Mouse (Mus musculus) erythroid progenitor cell, adult 5-6 weeks (primary cell): ENCODE measurements around the gene Mgat5b. TPM values are rescaled to one million over a fixed set of nuclear protein-coding genes. Genes with fewer than 3 reads are reported as not detected.

ENCODE experiments used
- ATAC-seq: replicated peaks from 2 replicates; pipeline ENCODE4 v1.8.0; 2016; ENCODE audit warnings: moderate number of reproducible peaks, mild to moderate bottlenecking, moderate TSS enrichment, inconsistent platforms; ENCODE audit not compliant: poor library complexity, low FRiP score, severe bottlenecking
- total RNA-seq, 2 experiments: library from RNA; stranded (forward) in 1 of 2; stranded (reverse) in 1 of 2; fragments of 150-400 nt in 1 of 2; fragments of 186-747, 209-891 nt in 1 of 2; gene quantifications; 2 replicates each; pipeline versions ENCODE4 v1.2.3 to v1.2.4; 2015 to 2017; ENCODE audit warnings: low replicate concordance in 2 of 2

Gene Mgat5b
- total RNA-seq, 2 experiments from 2014 or later = not detected

GRCm38 (mm10) chr11:116914267-116914885 is 4.3 kb upstream of the Mgat5b start:
- no peak for ATAC-seq

- no peak for ATAC-seq
Measured at GRCm38 (mm10) chr11:116915241-116915640, 3.4 kb upstream of the Mgat5b start.

- no peak for ATAC-seq
Measured at GRCm38 (mm10) chr11:116917361-116917760, 1.3 kb upstream of the Mgat5b start.

GRCm38 (mm10) chr11:116919186-116920020 is 740 bp downstream of the Mgat5b start:
- ATAC-seq = no peak

DNA sequence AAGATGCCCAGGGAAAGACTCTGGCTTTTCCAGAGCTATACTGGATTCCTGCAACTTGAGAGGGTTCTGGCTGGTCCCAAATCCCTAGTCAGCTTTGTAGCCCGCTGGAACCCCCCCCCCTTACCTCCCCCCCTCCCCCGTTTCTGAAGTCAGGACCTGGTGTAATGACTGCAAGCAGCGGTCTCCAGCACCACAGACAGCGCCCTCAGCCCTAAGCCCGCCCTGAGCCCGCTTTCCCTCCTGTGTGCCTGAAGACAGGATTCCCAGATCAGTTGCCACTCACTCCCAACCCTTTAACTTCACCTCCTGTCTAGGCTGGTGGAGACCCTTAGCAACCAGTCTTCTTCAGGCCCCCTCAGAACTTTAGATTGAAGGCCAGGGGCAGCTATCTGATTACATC is 2.1 kb downstream of the Mgat5b start:
- no peak for ATAC-seq

DNA sequence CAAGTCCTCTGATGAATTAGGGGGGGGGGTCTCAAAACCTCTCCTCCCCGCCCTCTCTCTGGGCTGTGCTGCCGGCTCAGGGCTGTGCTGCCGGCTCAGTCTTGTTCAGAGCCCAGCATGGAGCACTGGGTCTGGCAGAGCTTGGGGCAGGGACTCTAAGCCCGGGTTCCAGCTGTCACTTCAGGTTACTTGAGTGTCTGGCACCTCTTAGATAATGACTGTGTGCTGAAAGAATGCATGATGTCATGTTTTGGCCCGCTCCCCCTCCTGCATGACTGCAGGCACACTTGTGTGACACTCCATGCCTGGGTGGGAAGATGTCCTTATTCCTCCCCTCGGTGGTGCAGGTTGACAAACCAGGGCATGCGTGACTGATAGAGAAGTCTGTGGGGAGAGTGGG is 3.4 kb downstream of the Mgat5b start:
- no peak for ATAC-seq

GRCm38 (mm10) chr11:116928031-116928430 is 9.4 kb downstream of the Mgat5b start:
- no peak for ATAC-seq

GRCm38 (mm10) chr11:116934862-116935261 is 16.2 kb downstream of the Mgat5b start:
- no peak for ATAC-seq

- no peak for ATAC-seq
Measured at GRCm38 (mm10) chr11:116935354-116935753, 16.7 kb downstream of the Mgat5b start.

DNA sequence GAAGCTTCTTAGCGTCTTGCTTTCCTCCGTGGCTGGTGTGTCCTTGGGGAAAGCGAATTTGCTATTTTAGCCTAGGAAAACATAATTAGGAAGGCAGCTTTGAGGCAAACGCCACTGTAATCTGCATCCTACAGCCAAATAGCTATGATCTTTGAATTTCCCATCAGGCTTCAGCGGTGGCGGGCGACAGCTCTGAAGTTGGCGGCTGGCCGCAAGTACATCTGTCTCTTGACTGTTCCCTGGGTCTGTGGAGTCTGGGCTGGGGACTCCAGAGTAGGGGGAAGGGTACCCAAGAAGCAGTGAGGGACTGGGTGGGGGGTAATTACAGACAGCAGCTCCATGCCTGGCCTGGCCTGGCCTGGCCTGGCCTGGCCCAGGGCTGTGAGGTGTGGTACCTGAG is 17.3 kb downstream of the Mgat5b start:
- ATAC-seq = no peak

GRCm38 (mm10) chr11:116937141-116937540 is 18.5 kb downstream of the Mgat5b start:
- no peak for ATAC-seq

DNA sequence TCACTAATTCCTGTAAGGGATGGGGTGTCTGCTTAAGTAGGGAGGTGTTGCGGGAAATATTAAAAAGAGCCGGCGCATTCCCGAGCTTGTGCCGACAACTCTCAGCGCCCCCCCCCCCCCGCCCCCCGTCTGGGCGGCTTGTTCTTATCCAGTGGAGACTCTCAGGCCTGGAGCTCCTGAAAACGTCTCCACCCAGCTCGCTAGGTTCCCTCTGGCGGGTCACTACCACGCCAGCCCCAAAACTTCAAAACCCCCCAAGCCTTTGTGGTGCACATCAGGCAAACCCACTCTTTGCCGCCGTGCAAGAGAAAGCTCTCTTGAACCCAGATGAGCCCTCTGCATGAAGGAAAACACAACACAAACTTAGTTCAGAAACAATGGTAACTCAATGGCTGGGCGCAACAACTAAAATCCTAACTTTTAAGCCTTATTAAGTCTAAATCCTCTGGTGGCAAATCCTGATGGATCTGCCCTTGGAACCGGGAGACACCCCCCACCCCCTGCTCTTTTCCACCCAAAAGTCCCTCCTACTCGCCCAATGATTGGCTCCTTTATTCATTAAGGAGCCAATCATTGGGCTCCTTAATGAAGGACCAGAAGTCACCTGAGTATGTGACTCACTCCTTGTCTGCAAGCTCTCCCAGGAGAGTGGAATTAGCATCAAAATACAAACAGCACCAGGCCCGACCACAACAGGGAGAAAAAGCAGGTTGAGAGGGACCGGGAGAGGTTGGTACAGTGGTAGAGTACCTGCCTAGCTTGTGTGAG is 21.6 kb downstream of the Mgat5b start:
- no peak for ATAC-seq

DNA sequence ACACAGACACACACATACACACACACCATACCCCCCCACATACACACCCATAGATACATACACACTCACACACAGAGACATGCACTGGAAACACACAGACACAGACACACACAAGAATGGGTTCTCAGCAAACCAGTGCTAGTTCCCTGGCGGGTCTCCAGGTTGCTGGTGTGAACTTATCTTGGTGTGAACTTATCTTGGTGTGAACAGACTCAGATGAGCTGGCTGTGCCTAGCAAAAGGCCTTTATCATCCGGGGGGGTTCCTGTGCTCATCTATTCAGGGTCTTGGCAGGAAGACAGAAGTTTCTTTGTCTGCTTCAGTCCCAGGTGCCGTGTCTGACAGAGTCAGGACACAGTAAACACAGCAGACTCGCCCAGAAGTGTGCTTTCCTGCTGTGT is 25.7 kb downstream of the Mgat5b start:
- ATAC-seq = no peak

GRCm38 (mm10) chr11:116949832-116950231 is 31.2 kb downstream of the Mgat5b start:
- ATAC-seq = no peak

GRCm38 (mm10) chr11:116951429-116951828 is 32.8 kb downstream of the Mgat5b start:
- no peak for ATAC-seq

- ATAC-seq = no peak
Measured at GRCm38 (mm10) chr11:116954231-116955118, 35.8 kb downstream of the Mgat5b start.

- ATAC-seq = no peak
Measured at GRCm38 (mm10) chr11:116958601-116959000, 39.9 kb downstream of the Mgat5b start.

DNA sequence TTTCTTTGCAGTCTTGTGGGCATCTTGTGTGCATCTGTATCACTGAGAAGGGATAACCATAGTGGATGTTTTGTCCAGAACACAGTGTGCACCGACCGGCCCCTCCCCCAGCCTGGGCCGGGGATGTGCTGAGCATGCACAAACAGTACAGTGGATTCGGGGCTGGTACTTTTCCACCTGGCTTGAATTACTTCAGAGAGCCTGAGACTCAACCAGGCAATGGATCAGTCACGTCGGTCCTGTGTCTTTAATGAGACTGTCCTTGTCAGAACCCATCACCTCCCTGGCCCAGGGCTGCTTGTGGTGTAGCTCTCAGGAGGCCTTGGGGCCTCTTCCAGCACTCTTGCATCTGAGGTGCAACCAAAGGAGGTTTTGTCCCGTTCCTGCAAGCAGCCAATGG is 46.4 kb downstream of the Mgat5b start:
- no peak for ATAC-seq

DNA sequence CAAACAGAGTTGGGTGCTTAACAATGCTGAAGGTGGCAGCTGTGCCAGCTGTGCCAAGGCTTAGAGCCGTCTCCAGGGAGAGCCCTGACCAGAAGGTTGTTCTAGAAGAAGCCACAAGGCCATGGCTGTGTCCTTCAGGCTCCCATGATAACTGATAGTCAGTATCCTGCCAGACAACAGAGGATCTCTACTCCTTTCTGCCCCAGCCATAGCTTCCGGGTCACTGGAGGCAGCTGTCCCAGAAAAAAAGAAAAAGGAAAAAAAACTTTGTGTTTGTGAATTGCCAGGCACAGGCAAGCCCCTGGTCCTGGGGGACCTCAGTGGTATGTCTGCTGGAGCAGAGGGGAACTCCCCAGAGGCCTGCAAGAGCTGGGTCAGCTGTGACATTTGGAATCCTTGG is 47.3 kb downstream of the Mgat5b start:
- no peak for ATAC-seq

DNA sequence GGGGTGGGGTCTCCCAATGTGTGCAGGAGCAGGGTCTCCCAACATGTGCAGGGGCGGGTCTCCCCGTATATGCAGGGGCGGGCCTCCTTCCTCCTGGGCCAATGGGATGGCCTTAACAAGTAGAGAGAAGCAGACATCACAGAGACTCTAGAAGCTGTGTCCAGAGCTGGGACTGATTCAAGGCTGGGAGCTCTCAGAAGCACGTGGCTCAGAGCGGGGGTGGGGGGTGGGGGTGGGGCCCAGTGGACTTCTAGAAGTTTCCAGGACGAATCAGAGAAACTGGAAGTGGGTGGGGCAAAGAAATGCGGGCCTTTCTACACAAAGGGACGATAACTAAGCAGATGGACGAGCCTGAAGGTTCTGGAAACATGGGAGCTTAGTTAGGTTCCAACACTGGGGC is 49.9 kb downstream of the Mgat5b start:
- ATAC-seq = no peak
